Mouse (Mus musculus): ENCODE results near the gene Mcidas. TPM values are rescaled to one million over a fixed set of nuclear protein-coding genes. Genes with fewer than 3 reads are reported as not detected.

Gene Mcidas
- not detected for total RNA-seq (2021)
- long read RNA-seq, experiment 1: 0 reads
- long read RNA-seq, experiment 2: 0 reads

DNA sequence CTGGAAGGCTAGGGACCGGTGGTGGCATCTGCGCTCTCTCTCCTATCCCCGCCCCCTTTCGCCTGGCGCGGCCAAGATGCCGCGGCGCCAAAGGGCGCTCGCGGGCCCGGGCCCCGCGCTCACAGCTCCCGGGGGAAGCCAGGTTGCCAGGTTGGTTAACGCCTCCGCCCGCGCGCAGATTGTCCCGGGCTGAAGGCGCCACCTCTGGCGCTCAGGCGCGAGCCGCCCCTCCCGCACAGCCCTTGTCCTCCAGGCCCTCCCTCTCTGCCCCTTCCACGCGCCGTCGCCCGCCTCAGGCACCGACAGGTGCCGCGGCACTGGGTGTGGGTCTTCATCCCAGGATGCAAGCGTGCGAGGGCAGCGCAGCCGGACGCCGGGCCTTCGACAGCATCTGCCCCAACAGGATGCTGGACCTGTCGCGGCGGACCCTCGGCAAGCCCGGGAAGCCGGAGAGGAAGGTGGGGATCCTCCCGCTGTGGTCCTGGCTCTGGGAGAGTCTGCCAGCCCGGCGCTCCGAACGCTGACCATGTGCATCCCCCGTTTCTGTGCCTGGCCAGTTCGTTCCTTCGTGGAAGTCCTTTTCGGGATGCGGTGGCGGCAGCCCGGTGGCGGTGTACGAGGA, at the start of gene Mcidas:
TSS of gene Mcidas (plus strand) at position 315 of the 622 bp plus-strand sequence.
- peak in 1 of 2 experiments; percentile 28 for DNase-seq (ENCODE audit: low spot score in 2 of 2)

DNA sequence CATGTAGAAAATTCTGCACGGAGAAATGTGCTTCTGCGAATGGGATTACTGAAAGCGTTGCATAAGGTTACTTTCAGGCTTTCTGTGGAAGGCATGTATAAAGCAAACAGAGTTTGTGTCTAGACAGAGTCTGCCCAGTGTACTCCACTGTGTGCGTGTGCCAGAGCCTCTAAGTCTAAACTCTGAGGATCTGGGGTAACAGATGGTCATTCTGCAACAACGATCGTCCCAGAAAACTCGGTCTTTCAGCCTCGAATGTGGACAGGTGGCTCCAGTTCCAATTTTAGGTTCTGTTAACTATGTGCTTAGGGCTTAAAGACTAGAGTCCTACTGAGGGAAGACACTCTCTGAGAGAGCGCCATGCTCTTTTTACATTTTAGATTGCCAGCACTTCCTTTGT, 48.3 kb upstream of the Mcidas start:
- DNase-seq (ENCODE audit: low spot score in 2 of 2): no peak

DNA sequence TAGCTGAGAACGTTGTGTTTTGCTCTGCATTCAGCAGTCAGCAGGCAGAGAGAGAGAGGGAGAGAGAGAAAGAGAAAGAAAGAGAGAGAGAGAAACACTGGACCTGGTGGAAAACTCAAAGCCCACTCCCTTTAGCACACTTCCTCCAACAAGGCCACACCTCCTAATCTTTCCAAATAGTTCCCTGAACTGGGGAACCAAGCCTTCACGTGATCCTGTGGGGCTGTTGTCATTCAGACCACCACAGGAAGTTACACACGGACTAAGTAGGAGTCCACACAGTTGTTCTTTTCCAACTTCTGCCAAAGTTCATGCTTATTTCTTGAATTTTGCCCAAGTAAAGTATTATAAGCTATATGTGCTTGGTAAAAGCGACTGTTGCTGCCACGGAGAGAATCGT, 47.7 kb upstream of the Mcidas start:
- DNase-seq (ENCODE audit: low spot score in 2 of 2): no peak

DNA sequence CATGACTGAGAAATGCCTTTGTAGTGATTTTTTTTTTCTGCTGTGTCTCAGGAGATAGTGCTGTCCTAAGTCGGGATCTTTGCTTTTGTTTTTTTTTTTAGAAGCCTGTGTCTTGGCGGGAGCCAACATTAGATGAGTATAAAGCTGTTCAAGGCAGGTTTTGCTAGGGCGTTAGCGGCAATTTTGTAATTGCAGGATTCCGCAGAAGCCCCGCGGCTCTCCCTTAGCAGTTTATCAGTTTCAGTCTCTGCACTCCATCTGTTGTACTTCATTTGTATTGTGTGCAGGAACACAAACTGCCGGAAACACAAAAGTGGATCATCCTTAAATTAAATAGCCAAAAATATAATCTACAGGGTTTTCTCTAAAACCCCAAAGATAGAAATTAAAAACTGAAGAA, 39.6 kb upstream of the Mcidas start:
- DNase-seq (ENCODE audit: low spot score in 2 of 2): no peak

DNA sequence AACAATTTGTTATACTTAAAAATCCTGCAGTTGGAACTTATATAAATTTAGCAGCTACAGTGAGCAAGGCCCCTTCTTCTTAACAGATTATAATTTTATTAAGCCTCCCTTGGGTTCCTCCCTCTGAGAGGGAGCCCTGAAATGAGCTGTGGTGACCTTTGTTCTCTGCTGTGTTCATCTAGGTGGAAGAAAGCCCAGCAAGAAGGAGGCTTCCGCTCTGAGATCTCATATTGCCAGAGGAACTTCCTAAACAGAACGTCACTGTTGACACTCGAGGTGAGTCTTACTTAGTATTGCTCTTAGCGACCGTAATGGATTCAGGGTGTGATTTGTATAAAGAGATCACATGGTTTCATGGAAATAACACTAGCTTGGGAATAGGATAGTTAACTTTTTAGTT, 30.6 kb upstream of the Mcidas start:
- DNase-seq (ENCODE audit: low spot score in 2 of 2): no peak

DNA sequence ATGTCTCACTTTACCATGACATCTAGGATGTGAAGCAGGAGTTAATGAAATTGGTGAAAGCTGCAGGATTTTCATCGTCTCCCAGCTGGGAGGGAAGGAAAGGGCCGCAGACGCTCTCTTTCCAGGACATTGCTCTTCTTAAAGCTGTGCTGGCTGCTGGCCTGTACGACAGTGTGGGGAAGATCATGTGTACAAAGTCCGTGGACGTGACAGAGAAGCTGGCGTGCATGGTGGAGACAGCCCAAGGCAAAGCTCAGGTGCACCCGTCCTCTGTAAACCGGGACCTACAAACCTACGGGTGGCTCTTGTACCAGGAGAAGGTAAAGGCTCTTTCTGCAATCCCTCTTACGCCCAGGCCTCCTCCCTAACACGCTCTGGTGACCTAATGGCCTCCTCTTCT, 29.2 kb upstream of the Mcidas start:
- no peak for DNase-seq (ENCODE audit: low spot score in 2 of 2)

DNA sequence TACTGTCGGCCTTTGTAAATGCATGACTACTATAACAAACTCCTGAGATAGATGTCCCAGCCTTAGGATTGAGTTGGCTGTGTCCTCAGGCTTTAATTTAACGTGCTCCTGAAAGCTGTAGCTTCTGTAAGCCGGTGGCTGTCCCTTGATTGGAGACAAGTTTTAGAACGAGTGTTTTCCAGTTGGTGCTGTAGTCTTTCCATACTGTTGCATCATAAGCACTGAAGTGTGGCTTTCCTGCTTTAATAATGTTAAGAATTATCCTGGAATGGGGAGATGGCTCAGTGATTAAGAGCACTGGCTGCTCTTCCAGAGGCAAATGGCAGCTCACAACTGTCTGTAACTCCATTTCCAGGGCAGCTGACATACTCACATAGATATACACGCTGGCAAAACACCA, 26.4 kb upstream of the Mcidas start:
- DNase-seq (ENCODE audit: low spot score in 2 of 2): no peak

DNA sequence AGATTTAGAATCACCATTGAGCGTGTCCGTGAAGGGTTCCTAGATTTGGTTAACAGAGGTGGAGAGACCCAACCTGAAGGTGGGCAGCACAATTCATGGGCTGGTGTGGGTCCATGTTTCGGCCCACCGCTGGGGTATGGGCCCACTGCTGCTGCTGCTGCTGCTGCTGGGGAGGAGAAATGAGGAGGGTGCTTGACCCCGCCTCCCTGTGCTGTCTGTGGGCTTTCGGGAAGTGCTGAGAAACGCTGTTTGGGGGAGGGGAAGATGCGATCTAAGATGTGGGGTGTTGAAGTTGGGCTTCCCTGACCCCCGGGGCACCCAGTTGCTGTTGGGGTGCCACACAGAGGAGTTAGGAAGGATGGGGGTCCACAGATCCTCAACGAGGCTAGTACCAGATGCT, 16.9 kb upstream of the Mcidas start:
- DNase-seq (ENCODE audit: low spot score in 2 of 2): no peak

DNA sequence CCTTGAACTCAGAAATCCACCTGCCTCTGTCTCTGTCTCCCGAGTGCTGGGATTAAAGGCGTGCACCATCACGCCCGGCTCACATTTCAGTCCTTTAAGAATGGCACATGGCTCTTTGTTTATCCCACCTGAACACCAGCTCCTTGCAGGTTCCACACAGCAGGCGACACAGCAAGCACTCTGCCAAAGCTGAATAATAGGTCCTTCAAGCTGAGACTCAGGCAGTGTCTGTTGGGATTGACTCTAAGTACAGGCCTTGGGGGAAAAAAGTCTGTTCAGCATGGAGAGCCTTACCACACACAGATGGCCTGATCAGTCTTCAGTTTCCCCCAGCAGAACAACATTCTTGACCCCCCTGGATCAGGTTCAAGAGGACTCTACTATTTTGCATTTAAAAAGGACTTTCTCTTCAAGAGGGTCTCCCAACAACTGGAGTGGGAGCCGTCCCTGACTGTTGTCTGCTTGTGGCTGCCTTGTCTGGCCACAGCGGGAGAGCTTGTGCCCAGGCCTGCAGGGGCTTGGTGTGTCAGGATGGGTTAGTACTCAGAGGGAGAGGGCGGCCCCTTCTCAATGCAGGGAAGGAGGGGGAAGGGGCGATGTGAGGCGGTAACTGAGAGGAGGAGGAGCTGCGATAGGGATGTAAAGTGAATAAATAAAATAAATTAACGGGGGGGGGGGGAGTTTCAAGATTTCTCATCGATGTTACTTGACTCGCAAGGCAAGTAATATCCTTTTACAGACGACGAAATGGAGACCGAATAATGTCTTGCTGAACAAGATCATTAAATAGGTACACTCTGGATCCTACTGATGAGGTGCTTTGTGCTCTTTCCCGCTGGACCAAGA, 7.8 kb upstream of the Mcidas start:
- DNase-seq (ENCODE audit: low spot score in 2 of 2): no peak

DNA sequence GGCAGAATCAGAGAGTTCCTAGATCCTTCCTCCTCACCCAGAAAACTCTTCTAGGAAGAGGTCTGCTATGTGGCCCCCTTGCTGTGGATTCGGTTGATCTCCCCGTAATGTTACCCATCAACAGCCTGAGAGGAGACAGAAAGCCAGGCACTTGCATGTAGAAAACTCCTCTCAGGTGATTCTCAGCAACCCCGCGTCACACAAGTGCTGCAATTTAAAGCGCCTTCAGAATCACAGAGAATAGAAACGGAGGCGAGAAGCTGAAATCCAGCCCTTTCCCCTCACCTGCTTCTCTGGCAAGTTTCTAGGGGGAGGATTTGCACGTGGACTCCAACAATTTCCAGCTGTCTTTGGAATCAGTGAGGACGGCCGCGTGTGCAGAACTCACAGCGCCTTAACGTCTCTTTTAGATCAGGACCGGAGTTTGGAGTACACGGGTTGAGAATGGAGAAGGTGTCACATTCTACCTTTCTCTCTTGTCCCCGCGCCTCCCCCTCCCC, 7.1 kb upstream of the Mcidas start:
- DNase-seq (ENCODE audit: low spot score in 2 of 2): no peak

DNA sequence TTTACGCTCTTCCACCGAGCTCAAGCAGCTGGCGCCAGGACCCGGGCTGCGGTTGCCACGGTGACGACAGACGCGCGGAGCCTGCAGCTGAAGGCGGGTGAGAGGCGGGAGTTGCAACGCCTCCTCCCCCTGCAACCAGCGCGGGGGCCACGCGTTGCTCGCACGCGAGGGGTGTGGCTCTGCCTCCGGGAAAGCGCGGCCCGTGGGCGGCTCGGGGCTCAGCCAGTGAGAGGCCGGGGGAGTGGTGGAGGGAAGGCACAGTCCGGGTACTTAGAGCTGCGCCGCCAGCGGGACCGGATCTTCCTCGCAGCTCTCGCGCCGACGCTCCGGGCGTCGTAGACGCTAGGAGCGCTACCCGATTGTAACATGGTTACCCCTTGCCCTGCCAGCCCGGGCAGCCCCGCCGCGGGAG, 6.1 kb upstream of the Mcidas start, which contains the start of gene Ccno:
TSS of gene Ccno (plus strand) at position 271 of the 412 bp plus-strand sequence.
- peak; percentile 91 to 94 for DNase-seq (ENCODE audit: low spot score in 2 of 2)

DNA sequence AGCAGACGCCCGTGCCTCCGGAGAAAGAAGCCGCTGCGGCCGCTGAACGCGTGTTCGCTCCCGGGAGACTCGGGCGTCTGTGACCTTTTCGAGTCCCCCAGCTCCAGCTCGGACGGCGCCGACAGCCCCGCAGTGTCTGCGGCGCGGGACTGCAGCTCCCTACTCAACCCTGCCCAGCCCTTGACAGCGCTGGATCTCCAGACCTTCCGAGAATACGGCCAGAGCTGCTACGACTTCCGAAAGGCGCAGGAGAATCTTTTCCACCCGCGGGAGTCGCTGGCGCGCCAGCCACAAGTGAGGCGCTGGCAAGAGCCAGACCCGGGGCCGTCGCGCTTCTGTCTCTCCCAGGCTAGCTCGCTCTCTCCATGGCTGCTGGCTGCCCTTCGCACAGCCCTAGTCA, 5.7 kb upstream of the Mcidas start:
- DNase-seq (ENCODE audit: low spot score in 2 of 2): no peak

DNA sequence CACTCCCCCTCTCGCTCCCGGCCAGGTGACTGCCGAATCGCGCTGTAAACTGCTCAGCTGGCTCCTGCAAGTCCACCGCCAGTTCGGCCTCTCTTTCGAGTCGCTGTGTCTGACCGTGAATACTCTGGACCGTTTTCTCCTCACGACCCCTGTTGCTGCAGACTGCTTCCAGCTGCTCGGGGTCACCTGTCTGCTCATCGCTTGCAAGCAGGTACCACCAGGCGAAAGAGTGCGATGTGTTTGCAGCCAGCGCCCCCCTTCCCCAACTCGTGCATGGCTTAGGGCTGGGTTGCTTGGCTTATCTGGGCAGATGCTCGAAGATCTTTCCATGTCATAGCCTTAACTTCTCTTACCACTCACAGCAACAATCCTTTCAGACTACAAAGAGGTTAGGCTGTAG, 4.8 kb upstream of the Mcidas start:
- no peak for DNase-seq (ENCODE audit: low spot score in 2 of 2)

DNA sequence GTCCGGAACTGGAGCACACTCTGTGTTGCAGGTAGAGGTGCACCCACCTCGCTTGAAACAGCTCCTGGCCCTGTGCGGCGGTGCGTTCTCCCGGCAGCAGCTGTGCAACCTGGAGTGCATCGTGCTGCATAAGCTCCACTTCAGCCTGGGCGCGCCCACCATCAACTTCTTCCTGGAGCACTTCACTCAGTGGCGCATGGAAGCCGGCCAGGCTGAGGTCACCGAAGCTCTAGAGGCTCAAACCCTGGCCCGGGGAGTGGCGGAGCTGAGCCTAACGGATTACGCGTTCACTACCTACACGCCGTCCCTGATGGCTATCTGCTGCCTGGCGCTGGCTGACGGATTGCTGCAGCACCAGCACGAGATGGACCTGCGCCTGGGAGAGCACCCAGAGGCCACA, 4.1 kb upstream of the Mcidas start:
- DNase-seq (ENCODE audit: low spot score in 2 of 2): no peak

DNA sequence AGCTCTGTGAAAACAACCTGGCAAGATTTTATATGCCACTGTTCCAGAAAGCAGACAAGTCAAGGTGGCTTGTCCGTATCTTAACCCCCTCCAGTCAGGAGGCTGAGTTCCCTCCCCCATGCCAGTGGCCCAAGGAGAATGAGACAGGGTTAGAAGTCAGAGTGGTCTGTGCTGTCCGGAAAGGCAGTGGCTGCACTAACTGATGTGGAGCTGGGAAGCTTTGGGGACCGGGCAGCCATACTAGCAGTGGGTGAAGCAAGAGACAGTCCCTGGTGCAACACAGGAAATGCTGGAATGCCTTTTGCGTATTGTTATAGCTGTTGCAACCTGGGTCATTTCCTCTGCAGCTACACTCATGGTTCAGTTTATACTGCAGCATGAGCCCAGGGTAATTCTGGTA, 3.3 kb upstream of the Mcidas start:
- DNase-seq (ENCODE audit: low spot score in 2 of 2): no peak

DNA sequence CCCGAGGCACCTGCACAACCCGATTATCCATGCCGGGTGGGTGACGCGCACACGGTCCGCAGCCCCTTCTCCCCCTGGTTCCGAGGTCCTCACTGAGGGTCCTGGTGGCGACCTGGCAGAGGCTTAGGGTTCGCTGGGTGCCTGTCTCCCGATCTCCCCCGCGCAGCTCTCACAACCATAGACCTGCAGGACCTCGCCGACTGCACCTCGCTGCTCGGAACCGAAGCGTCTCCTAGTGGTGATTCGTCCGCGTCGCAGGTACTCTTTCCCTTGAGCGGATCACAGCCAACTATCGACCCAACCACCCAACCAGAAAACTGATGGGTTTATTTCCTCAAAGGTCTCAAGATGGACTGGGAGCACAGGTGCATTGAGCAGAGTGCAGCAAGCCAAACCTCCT, 546 bp downstream of the Mcidas start:
- peak; percentile 46 to 50 for DNase-seq (ENCODE audit: low spot score in 2 of 2)

DNA sequence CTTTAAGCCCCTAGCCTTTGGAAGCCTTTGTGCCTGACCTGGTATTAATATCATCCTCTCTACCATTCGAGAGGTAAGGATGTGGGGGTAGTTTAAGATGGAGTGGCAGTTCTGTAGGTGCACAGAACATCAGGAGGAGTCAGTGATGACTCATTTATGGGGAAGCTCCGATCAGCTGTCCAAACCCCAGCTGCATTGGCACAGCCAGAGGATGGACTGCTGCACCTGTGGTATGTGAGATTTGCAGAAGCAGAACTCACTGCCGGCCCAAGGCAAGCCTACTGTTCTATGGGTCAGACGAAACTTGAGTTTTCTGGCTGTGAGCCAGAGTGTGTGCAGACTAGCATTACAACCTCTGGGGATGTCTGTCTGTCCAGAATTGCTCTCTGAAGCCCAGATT, 2.8 kb downstream of the Mcidas start:
- no peak for DNase-seq (ENCODE audit: low spot score in 2 of 2)

DNA sequence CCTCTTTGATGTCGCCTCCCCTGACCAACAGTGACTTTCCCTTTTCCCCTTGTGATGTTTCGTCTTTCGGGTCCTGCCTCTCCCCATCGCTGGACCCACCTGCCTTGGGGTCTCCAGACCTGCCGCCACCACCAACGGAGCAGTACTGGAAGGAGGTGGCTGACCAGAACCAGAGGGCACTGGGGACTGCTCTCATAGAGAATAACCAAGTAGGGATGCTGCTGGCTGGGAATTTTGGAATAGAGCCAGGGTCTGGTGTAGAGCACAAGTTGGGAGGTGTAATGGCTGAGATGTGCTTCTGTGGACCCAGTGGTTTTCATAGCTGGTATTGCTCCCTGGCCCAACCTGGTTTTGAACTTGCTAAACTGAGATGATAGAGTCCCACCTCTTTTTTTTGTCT, 3.7 kb downstream of the Mcidas start:
- DNase-seq (ENCODE audit: low spot score in 2 of 2): no peak

DNA sequence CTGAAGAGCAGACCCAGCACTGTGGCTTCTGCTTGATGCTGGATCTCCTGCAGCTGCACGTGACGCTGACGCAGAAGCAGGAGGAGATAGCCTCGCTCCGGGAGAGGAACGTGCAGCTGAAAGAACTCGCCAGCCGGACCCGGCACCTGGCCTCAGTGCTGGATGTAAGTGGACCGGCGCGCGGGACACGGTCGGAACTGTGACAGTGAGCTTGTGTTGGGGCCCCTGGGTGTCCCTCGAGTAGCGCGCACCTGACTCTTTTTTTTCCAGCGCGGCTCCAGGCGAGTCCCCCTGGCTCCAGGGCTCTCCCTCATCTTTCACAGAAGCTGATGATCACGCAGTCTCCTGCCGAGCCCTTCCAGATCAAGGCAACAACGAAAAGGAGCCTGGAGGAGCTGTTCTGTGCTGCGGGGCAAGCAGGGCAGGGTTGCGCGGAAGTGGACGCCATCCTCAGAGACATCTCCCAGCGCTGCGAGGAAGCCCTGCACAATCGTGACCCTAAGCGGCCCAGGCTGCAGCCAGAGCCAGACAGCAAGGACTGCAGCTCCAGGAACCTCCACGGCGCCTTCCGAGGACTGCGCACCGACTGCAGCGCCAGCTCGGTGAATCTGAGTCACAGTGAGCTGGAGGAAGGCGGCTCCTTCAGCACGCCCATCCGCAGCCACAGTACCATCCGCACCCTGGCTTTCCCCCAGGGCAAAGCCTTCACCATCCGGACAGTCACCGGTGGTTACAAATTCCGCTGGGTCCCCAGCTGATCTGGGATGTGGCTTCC, 5.0 kb downstream of the Mcidas start:
- peak; percentile 26 to 30 for DNase-seq (ENCODE audit: low spot score in 2 of 2)

DNA sequence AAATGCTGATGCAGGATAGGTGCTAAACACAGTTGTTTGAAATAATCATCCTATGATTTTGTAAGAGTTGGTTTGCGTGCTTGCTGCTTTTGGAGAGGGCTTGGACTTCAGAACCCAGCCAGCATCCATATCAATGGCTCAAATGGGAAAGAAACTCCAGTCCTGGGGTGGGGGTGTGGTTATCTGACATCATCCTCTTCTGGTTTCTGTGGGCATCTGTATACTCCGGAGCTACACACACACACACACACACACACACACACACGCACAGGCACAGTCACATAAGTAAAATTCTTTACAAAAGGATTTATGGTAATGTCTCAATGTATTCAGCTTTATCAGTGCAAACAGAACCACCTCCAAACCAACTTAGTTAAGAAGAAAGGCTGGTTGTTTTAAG, 6.4 kb downstream of the Mcidas start:
- DNase-seq (ENCODE audit: low spot score in 2 of 2): no peak

DNA sequence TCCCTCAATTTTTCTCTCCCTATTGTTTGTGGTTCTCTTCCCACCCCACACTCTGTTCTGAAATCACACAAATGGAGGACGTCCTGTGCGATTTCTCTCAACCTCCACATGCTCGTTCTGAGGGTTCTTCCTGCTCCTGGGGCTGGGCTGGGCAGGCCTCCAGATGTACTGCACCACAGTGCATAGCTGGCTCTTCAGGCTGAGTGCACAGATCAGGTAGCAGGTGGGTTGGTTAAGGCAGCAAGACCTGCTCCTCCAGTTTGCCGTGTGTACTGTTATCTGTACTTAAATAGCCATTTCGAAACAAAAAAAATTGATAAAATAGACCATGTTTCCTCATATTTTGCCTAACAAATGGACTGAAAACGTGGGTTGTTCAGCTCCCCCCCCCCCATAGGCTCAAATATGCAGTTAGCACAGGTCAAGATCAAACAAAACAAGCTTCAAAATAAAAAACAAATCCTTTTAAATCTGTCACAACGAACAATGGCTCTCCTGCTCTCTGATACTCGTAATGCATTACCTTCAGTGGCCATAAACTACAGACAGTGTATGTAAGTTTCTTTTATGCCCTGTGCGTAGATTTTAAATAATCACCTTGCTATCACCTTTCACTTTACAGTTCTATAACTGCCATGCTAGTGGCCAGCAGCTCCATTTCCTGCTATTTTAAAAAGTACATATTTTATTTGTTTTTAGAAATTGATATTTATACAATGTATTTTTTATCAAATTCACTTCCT, 7.1 kb downstream of the Mcidas start:
- no peak for DNase-seq (ENCODE audit: low spot score in 2 of 2)
